Mouse (Mus musculus) cerebellum, adult 2 months (tissue): ENCODE measurements at regions not wholly inside any gene's neighbourhood (a gene's known extent, or its start where the extent isn't known, plus 50 kb on each side); places are given as distances from the start of the nearest gene placed in this dataset.

Experiments
- CTCF ChIP-seq: fragments of 200-500 bp; IDR thresholded peaks from 2 replicates; pipeline ENCODE4 v1.5.1; 2011; ENCODE audit warnings: low read depth, mild to moderate bottlenecking, control low read depth, low read length, moderate library complexity, borderline replicate concordance; ENCODE audit not compliant: insufficient read depth
- POLR2A ChIP-seq: fragments of 200-500 bp; IDR thresholded peaks from 2 replicates; pipeline ENCODE4 v1.6.1; 2011; ENCODE audit warnings: low read length, control low read depth, borderline replicate concordance; ENCODE audit not compliant: insufficient read depth

DNA sequence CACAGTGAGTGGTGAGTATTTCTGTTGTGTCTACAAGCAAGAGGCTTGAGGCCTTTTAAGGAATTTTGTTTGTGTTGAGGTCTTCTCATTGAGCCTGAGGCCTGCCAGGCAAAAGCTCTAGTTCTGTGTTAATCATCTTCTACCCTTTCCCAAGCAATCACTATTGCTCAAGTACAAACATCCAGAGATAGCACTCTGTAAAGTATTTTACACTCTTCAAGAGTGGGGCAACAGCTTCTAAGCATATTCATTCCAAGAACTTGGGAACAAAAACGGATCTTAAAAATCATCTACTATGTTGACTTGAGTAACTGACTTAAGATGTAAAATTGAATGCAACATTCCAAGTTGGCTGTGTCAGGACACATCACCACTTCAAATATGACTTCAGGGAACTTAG, 378.7 kb upstream of the Gm5148 start:
- TF ChIP-seq CTCF (no peak), POLR2A (no peak)
